Mouse (Mus musculus) layer of hippocampus, postnatal 14 days (tissue): Measurements from ENCODE around the gene Isyna1. TPM values are rescaled to one million over a fixed set of nuclear protein-coding genes. Genes with fewer than 3 reads are reported as not detected.
A peak's percentile ranks its signal among the peaks of the same experiment; 100 is the strongest.

ENCODE experiments used
- DNase-seq, 2 experiments: peaks; one replicate each; pipeline ENCODE4 v3.0.0; 2021 to 2022; ENCODE audit warnings: low spot score in 2 of 2, mixed read lengths in 1 of 2
- total RNA-seq, 2 experiments: library from RNA; stranded (reverse); gene quantifications; 2 replicates each; pipeline ENCODE4 v1.2.3; 2021

The Isyna1 gene
- total RNA-seq, 2 experiments from 2014 or later, result 38.8 to 46.1 TPM

DNA sequence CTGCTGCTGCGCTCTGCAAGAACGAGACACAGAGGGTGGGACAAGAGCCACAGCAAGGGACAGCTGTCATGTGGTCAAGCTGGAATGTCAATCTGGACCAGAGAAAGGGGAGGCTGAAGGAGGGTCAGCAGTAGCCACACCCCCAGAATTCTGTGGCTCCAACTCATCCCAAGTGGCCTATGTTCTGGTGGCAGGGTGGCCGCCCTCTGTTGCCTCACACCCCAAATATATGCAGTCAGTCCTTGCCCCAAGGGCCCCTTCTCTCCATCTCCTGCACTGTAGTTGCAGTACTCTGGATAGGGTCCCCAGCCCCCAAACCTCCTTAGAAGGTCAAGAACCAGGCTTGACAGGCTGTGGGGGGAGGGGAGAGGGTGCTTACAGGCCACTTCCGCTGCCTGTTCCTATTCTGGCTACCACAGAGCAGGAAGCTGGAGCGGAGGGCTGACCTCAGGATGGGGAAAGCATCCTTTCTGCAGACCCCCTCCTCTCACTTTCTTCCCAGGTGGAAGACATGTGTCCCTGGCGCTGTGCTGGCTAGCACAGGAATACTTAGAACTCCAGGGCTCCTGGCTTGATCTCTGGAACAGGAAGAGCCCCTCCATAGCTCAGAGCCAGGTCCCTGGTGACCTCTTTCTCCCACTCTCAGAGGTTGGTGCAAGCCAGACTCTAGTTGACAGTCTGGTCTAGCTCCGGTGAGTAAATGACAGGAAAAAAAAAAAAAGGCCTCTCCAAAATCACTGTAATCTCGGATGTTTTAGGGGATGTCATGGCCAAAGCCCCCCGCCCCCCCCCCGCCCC lies 6.5 kb downstream of the Isyna1 start:
- DNase-seq, result no peak

DNA sequence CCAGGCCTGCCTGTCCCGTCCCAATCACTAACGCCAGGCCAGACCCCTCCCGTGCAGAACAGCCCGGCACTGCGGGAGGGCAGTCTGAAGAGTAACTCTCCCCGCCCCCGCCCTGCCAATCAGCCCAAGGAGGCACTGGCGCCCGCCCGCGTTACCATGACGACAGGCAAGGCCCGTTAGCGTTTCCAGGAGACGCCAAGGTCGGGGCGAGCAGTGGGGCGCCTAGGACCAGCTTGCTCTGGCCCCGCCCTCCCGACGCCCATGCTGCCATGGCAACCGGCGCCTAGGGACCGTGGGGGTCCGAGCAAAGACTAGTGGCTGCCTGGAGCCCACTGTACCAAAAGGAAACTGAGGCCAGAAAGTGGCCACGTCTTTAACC lies 7.1 kb downstream of the Isyna1 start:
- DNase-seq, result peak; percentile 78 to 85

DNA sequence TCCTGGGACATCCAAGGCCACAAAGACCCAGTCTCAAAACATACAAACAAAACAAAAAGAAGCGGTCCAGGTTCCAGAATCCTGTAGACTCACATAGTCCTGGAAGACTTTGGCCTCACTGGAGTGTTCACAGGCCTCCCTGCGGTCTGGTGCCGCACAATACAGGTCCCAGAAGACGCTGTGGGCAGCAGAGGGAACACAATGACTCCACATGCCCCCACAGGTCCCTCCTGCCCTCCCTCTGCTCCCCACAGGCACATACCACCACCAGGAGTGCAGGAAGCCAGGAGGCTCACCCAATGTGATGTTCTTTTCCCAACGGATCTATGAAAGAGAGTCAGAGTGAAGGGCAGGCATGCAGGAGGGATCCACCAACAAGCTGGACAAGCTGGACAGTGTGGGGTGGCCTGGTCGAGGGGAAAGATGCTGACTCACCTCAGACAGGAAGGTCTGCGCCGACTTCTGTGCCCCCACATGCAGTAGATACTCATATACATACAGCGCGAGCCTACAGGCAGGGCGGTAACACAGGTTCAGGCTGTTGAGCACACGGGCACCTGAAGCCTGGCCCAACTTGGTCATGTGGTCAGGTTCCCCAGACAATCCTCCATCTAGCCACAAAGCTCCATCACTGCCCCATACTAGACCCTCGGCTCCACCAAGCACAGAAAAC lies 8.1 kb downstream of the Isyna1 start:
- DNase-seq, result no peak

DNA sequence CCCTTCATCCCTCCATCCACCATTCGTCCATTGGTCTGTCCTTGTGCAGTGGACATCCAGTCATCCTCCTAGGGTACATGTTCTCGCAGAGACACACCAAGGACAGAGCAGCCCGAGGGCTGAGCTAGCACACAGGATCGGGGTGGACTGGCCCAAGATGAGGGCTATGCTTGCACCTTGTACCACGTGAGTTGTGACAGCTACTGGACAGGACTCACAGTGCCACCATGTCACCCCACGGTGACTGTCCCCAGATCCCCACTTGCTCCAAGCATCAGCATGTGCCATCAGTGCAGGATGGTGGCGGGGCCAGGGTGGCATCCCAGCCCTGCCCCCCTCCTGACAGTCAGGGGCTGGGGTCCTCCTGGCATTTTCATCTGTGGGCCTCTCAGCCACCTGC lies 10.4 kb downstream of the Isyna1 start:
- no peak for DNase-seq

DNA sequence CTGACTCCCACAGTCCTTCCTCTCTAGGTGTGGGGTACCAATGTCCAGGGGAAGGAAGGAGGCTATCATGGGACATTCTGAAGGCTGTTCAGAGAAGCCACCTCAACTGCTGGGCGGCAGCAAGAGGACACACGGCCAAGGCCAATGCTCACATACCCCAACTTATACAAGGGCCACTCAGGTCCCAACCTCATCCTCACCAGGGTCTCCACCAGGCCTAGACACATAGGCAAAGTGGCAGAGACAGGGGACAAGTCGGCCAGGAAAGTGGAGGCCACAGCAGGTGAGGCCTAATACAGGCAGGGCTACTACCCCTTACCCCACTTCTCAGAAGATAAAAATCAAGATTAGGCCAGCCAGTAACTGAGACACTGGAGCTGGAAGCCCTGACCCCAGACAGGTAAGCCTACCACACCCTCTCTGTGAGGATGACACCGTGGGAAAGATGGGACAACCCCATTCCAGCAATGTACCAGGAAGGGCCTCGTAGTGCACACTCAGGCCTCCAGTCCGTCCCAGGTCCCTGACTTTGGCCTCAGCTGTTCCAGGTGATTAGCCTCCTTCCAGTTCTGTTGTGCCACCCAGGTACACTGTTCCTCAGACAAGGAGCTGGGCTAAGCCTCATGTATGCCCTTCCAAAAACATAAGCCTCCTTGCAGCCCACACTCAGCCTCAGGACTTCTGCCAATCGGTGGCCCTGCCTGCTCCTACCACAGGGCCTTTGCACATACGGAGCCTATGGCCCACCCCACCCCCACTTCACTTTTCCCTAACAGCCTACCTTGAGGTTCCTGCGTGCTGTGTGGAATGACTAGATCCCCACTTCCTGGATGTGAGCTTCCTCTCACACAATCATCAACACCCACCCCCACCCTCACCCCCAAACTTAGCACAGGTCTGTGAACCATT lies 12.0 kb downstream of the Isyna1 start:
- no peak for DNase-seq

DNA sequence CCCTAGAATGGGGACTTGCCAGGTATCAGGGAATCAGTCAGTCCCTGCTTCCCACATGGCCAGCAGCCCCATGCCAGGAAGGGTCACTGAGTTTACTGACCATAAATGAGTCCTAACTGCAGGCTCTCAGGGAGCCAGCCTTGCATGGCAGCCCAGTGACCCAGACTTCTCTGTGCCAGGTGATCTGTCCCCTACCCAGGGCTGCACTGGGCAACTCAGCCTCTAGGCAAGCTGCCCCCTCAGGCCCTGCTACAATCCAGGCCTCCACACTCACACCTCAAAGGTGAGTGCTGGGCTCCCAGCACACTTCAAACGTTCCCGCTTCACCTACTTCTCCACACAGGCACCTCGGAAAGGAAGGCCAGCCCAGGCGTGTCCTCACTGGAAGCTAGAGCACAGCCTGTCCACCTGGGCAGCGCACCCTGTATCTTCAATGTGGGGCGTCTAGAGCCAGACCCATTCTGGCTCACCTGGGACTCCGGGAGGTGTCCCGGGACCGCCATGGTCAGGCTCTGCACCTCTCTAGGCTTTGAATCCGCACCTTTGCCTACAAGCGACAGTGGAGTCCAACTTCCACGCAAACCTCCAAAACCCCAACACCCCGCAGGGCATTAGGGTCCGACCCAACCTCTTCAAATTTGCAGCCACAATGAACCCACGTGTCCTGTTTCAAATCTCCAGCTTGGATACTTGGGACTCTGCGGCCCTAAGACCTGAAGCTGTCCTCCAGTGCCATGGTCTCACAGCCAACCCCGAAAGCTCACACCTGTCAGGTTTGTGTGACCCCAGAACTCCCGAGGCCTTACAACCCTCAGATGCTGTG lies 12.8 kb downstream of the Isyna1 start:
- no peak for DNase-seq

DNA sequence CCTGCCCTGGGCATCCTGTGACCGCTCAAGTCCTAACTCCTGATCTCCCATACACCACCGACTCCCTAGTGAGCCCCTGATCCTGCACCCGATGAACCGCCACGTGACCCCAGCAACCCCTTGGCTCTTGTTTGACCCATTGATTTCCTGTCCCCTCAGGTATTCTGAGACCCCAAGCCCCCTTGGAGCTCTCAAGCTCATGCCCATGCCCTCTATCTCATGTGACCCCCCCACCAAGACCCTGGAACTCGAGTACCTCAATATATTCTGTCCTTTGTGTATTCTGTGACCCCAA lies 13.4 kb downstream of the Isyna1 start:
- no peak for DNase-seq

DNA sequence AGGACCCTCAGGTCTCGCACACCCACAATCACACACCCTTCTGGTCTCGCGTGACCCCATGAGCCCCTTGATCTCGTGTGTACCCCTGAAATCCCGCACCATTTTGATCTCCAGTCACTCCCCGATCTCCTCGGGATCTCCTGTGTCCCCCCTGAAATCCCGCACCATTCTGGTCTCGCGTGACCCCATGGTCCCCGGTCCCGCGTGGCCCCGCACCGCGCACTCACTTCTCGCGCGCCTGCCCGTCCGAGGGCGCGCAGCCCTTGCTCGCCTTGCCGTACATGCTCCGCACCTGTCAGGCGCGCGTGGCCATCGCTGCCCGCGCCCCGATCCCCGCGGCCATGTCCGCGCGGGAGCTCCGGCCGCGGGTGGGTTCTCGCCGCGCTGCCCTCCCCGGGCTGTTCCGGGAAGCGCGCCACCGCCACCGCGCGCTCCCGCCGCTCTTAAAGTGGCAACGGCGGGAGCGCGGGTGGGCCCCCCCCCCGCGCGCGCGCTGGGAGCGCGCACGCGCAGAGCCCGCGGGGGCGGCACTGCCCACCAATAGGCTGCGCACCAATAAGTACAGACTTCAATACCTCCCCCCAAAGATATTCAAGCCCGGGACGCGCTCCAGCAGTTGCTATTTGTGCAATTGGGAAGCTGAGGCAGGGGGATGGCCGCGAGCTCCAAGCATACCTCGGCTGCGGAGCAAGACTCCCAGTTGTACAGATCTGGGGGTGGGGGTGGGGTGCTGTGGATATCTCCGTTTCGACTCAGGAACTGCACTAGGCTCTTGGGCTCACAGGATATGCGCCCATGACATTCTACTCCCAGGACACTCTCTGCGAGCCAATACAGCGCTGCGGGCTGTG lies 13.9 kb downstream of the Isyna1 start:
- DNase-seq, result peak in 1 of 2 experiments; percentile 67

DNA sequence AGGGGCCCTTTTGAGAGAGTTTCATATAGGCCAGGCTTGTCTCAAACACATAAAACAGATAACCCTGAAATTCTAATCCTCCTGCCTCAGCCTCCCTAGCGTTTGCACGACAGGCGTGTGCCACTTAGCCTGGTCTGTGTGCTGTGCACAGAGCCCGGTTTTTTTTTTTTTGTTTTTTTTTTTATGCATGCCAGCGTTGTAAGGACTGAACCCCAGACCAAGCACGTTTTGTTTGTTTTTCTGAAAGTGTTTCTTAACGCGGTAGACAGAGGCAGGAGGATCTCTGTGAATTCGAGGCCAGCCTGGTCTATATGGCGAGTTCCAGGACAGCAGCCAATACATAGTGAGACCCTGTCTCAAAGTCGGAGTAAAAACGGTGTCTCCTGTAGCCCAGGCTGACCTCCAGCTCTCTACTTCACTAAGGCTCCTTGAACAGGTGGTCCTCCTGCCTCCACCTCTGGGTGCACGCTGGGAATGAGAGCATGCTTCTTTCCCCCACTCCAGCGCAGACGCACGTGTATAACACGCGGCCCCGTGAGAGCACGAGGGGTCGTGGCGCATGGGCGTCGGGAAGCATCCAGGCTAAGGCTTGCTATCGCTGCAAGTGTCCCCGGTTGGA lies 14.7 kb downstream of the Isyna1 start, which contains the start of gene Ssbp4:
Ssbp4 (minus strand) TSS at position 124 of the 619 bp plus-strand sequence.
- no peak for DNase-seq

DNA sequence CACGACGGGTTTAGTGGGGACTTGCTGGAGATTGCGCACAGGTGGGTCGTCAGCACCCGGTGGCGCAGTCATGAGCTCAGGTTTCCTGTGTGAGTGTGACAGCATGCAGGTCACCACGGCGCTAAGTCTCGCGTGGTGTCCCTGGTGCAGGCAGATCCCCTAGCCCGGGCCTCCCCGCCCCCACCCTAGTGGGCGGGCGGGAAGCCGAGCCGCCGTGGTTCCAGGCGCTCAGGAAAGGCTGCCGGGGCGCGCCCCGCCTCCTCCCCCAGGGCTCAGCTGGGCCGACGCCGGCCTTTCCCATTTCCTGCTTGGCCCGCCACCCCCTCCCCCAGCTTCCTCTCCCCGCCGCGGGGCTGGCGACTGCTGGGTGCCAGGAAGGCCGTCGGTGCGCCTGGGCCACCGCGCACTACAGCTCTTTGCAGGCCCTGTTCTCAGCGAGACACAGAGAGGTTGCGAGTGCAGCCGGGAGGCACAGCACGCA lies 15.2 kb downstream of the Isyna1 start:
- DNase-seq, result peak in 1 of 2 experiments; percentile 69

DNA sequence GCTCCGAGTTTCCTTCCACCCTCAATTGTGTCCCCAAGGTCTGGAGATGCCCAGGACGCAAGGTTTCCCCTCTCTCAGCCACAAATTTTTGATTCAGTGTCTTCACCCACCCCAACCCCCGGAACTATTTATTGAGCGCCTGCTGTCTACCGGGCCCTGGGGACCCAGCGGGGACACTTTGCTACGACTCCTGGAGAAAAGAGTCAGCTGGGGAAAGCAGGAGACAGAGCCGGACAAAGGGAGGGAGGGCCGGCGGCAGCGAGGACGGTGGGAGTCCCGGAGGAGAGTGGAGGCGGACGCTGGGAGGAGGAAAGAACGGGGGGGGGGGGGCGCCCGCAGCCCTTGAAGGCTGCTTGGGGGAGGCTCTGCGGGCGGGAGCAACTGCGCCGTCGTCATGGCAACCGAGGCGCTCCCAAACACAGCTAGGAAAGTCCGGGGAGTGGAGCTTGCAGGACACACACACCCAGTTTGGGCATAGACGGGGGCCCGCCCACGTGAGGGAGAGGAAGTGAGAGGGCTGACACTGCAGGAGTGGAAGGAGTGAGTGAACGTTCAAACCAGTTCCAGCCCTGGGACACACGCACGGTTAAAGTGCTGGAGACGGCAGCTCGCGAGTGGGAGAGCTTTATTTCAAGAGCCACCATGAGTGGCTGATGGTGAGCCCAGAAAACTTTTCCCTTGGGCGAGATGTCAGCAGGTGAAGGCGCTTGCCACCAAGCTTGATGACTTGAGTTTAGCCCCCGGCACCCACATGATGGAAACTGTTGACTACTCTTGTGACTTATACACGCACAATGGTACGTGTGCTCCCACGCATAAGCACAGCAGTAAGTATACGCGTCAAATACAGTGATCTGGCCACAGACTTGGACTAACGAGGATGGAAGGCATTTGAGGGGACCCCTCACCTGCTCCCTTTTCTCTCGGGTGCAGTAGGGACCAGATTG lies 15.9 kb downstream of the Isyna1 start:
- DNase-seq, result peak; percentile 66 to 84

DNA sequence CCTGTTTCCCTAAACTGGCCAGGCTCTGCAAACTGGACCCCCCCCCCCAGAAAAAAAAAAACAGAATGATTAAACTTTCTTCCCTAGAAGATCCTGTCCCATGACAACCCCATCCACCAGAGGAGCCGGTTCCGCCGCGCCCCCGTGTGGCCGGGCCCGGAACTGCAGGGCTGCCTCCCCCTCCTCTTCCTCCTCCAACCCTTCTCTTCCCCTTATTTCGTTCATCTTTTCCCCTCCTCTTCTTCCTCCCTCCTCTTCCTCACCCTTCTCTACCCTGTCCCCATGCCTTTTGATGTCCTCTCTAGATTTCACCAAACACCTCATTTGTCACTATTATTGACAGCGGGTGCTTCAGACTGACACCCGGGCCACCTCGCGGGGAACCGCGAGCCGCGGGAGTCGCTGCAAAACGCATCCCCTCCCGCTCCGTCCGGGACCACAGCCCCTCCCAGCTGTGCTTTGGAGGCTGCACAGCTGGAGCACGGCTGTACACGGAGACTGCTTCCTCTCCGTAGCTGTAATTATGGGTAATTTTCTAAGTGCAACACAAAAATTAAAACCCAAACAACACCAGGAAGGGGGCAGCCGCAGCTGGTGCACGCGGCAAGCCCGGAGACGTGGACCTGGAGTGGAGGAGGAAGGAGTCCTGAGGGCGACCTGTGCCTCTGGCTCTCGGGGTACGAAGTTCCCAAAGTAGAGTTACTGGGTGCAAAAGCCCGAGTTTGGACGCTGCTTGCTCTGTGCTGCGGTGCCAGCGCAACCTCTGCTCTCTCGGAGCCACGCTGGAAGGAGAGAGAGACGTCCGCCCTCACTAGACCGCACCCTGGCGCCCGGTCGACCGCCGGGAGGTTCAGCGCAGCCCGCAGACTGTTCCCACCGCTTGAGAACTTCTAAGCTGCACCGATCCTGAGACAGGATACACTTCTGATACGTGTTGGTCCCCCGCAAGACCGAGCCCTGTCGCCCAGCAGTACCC lies 16.9 kb downstream of the Isyna1 start:
- DNase-seq, result peak; percentile 77 to 78

DNA sequence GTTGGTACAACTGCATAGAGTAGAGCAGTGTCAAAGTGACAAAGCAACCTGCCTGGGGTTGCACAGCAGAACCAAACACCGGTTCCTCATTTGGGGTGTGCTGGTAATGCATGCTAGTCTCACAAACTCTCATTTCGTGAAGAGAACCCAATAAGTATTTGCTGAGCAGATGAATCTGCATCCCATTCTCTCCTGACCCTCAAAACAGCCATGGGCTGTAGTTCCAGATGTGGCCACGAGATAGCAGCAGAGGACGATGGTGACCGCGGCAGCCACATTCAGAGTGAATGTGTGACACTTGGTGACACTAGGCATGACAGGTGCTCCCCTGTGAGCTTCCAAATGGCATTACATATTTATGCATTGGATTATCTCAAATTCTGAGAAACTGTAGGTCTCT lies 17.7 kb downstream of the Isyna1 start:
- peak; percentile 86 to 90 for DNase-seq

DNA sequence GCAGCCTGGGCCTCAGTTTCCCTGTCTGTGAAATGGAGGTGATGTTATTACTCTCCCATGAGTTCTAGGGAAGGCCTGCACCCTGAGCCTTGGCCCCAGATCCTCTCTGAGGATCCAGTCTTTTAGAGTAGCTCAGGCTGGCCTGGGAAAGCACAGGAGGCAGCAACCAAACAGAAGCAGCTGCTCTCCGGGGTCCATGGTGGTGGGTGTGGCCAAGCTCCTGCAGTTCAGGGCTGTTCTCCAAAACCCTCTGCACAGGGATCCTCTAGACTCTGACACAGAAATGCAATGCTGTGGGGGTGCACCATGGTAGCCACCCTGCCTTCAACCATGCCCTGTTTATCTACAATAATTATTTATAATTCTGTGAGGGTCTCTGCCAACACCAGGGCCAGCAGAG lies 19.6 kb downstream of the Isyna1 start:
- no peak for DNase-seq

DNA sequence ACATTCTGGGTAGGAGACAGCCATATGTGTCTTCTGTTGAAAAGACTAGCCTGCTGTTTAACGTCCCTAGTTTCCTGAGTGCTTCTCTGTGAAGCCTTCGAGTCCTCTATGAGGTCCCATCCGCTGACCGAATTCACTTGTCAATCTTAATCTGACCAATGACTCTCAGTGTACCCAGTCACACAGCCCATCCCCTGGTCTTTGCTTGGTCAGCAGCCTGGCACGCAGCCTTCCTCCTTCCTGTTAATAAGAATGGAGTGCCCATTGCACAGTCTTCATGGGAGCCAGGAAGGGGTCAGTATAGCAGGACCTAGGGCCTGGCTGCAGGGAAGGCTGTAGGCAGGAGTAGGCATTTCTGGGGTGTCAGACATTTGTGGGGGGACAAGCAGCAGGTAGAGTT lies 20.3 kb downstream of the Isyna1 start:
- no peak for DNase-seq

DNA sequence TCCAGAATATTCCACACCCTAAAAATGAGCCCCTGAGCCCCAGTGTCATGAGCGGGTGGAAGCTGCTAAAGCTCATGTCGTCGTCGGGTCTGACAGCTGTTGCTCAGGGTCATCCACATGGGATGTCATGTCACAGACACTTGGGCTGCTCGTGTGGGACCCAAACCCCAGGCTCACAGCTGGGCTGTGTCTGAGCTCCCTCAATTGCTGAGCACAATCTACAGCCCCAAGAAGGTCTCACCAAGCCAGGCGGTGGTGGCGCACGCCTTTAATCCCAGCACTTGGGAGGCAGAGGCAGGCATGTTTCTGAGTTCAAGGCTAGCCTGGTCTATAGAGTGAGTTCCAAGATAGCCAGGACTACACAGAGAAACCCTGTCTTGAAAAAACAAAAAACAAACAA lies 21.1 kb downstream of the Isyna1 start:
- DNase-seq, result no peak

DNA sequence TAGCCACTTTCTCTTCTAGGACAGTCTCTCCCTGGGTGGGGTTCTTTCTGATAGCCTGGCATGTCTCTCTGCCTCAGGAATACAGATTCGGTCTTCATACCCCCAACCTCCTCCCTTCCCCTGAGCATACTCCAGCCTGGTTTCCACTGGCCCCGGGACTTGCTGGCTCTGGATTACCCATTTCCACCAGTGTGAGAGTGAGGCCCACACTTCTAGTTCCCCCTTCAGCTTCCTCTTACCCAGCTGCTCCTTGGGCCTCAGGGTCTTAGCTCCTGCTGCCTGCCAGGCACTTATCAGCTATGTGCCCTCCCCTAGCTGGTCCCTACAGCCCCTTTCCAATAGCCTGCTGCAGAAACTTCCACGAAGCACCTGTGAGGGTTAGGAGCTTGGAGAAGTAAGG lies 21.7 kb downstream of the Isyna1 start, which contains the start of gene Lrrc25:
Lrrc25 (plus strand) TSS at position 262 of the 400 bp plus-strand sequence.
- no peak for DNase-seq
